ENCODE assay signal across 8 mouse cellular contexts in genomic region chr13:98924897-98925485, GRCm38 (mm10). TPM values are rescaled to one million over a fixed set of nuclear protein-coding genes. Genes with fewer than 3 reads are reported as not detected.
DNase-seq lines count a peak whose midpoint lies in the region; ATAC-seq and TF ChIP-seq lines count a peak whose summit lies in the region.

No protein-coding gene starts in this region.

- no peak for TF ChIP-seq RAD21 in MEL (IDR thresholded peaks at IDR 0.05; ENCODE audit: low read depth, low read length)

- H3K79me2 ChIP-seq in MEL (ENCODE audit: control insufficient read depth, insufficient read depth, low read length, poor library complexity): peaks cover 49% of the 10 kb centered on the region

- H3K4me1 ChIP-seq in MEL (ENCODE audit: control insufficient read depth in 1 of 2, insufficient read depth in 2 of 2, low read length in 2 of 2): peaks cover 0 to 2% of the 10 kb centered on the region in 2 experiments; a peak in 2 of 4 replicates
- H3K4me1 ChIP-seq in forebrain, embryonic 16.5 days (replicated peaks; ENCODE audit: control insufficient read depth, insufficient read depth, low read length): peaks cover 22% of the 10 kb centered on the region
- peaks cover 16% of the 10 kb centered on the region for H3K4me1 ChIP-seq in liver, embryonic 16.5 days (ENCODE audit: control insufficient read depth, low read depth, low read length)

- H3K27ac ChIP-seq in MEL (ENCODE audit: control insufficient read depth, low read depth, low read length): peak overlapping the region; percentile 58
- H3K27ac ChIP-seq in forebrain, embryonic 16.5 days (ENCODE audit: low read length): peak overlapping the region; percentile 98
- H3K27ac ChIP-seq in liver, embryonic 16.5 days (ENCODE audit: low read length): peak overlapping the region; percentile 92

- ATAC-seq in forebrain, embryonic 16.5 days: no peak
- ATAC-seq in liver, embryonic 16.5 days (ENCODE audit: low read depth): no peak

- H3K36me3 ChIP-seq in MEL (ENCODE audit: control insufficient read depth in 1 of 2, insufficient read depth in 2 of 2, low read length in 2 of 2): peaks cover 1 to 8% of the 10 kb centered on the region in 2 experiments; a peak in 3 of 4 replicates
- no peaks in the 10 kb centered on the region for H3K36me3 ChIP-seq in forebrain, embryonic 16.5 days (ENCODE audit: control insufficient read depth, insufficient read depth)
- peaks cover 3% of the 10 kb centered on the region for H3K36me3 ChIP-seq in liver, embryonic 16.5 days (ENCODE audit: control insufficient read depth, insufficient read depth)

- H3K9ac ChIP-seq in MEL (ENCODE audit: control insufficient read depth, low read depth, low read length, poor library complexity, severe bottlenecking): peak overlapping the region; percentile 91
- peak overlapping the region; percentile 100 for H3K9ac ChIP-seq in forebrain, embryonic 16.5 days (replicated peaks; ENCODE audit: low read depth, low read length)
- peak overlapping the region; percentile 98 for H3K9ac ChIP-seq in liver, embryonic 16.5 days (ENCODE audit: low read depth, low read length)

- TF ChIP-seq EP300 in MEL (IDR thresholded peaks at IDR 0.05; ENCODE audit: low read depth in 1 of 2, low read length in 2 of 2): no peak

- no peaks in the 10 kb centered on the region for H3K9me3 ChIP-seq in MEL (replicated peaks; ENCODE audit: insufficient read depth, low read length)
- no peaks in the 10 kb centered on the region for H3K9me3 ChIP-seq in forebrain, embryonic 16.5 days (ENCODE audit: control insufficient read depth, low read length)
- no peaks in the 10 kb centered on the region for H3K9me3 ChIP-seq in liver, embryonic 16.5 days (replicated peaks; ENCODE audit: control insufficient read depth, low read length)

- no peak for TF ChIP-seq POLR2A in MEL (IDR thresholded peaks at IDR 0.05; ENCODE audit: control insufficient read depth in 1 of 2, insufficient read depth in 1 of 2, low read depth in 1 of 2, low read length in 2 of 2, poor library complexity in 1 of 2)

- no peaks in the 10 kb centered on the region for H3K27me3 ChIP-seq in MEL (ENCODE audit: control insufficient read depth in 1 of 2, insufficient read depth in 2 of 2, low read length in 2 of 2)
- H3K27me3 ChIP-seq in forebrain, embryonic 16.5 days (replicated peaks; ENCODE audit: control insufficient read depth, insufficient read depth, low read length): no peaks in the 10 kb centered on the region
- no peaks in the 10 kb centered on the region for H3K27me3 ChIP-seq in liver, embryonic 16.5 days (ENCODE audit: control insufficient read depth, insufficient read depth, low read depth, low read length)

- TF ChIP-seq CTCF in MEL (IDR thresholded peaks at IDR 0.05 in 2 of 3, conservative IDR thresholded peaks at IDR 0.05 in 1 of 3; ENCODE audit: control insufficient read depth in 1 of 3, insufficient read depth in 1 of 3, low read depth in 2 of 3, low read length in 3 of 3, poor library complexity in 1 of 3, severe bottlenecking in 1 of 3): no peak

- H3K4me3 ChIP-seq in MEL (ENCODE audit: control insufficient read depth in 1 of 2, insufficient read depth in 1 of 2, low read depth in 2 of 2, low read length in 2 of 2): peak overlapping the region; percentile 73 to 86
- H3K4me3 ChIP-seq in forebrain, embryonic 16.5 days (replicated peaks; ENCODE audit: low read length): peak overlapping the region; percentile 95
- peak overlapping the region; percentile 98 for H3K4me3 ChIP-seq in liver, embryonic 16.5 days (ENCODE audit: low read depth, low read length)

- peak; percentile 73 for DNase-seq in heart, adult 11 months
- no peak for DNase-seq in heart, postnatal 14 days
- DNase-seq in MEL (ENCODE audit: low read depth, low spot score): peak; percentile 52
- no peak for DNase-seq in spleen, postnatal 36 days (ENCODE audit: low spot score in 2 of 2)
- no peak for DNase-seq in left cerebral cortex, postnatal 4 days
- no peak for DNase-seq in lung, adult 18-20 months

- H3K4me2 ChIP-seq in forebrain, embryonic 16.5 days (ENCODE audit: low read length): peak overlapping the region; percentile 56
- H3K4me2 ChIP-seq in liver, embryonic 16.5 days (ENCODE audit: low read depth, low read length): peak overlapping the region; percentile 93

- intact Hi-C loops in heart, postnatal 14 days (cut with DNase I): loop anchor here (2.0 to 5.0 kb wide), 3 partner anchors 34 to 314 kb away; no protein-coding TSS in a partner anchor
- intact Hi-C loops in left cerebral cortex, postnatal 4 days (cut with DNase I): loop anchor here (5.0 kb wide), 1 partner anchor 177 kb away; no protein-coding TSS in a partner anchor

- WGBS in forebrain, embryonic 16.5 days: 6% methylated on average over 11 of the region's 11 CpGs
- WGBS in liver, embryonic 16.5 days (ENCODE audit: insufficient replicate concordance): 22% methylated on average over 11 of the region's 11 CpGs

TF ChIP-seq in MEL, 35 proteins besides CTCF, POLR2A, EP300 and RAD21:
- TF ChIP-seq ZNF384 (IDR thresholded peaks at IDR 0.05; ENCODE audit: low read depth, low read length) (no peak), TBP (IDR thresholded peaks at IDR 0.05; ENCODE audit: low read depth, low read length) (no peak), MYB (IDR thresholded peaks at IDR 0.05; ENCODE audit: low read depth, low read length) (no peak), ETS1 (IDR thresholded peaks at IDR 0.05; ENCODE audit: low read depth, low read length) (no peak), USF2 (IDR thresholded peaks at IDR 0.05; ENCODE audit: borderline replicate concordance in 1 of 2, insufficient read depth in 1 of 2, low read depth in 1 of 2, low read length in 2 of 2) (no peak), NELFE (IDR thresholded peaks at IDR 0.05; ENCODE audit: low read depth, low read length) (no peak), MXI1 (IDR thresholded peaks at IDR 0.05; ENCODE audit: low read depth, low read length) (no peak), MEF2A (IDR thresholded peaks at IDR 0.05; ENCODE audit: extremely low read depth, insufficient replicate concordance, low read depth, low read length, poor library complexity, severe bottlenecking) (no peak), SMC3 (IDR thresholded peaks at IDR 0.05; ENCODE audit: low read depth, low read length) (no peak), ZKSCAN1 (IDR thresholded peaks at IDR 0.05; ENCODE audit: low read depth, low read length) (no peak), RCOR1 (IDR thresholded peaks at IDR 0.05; ENCODE audit: low read depth, low read length) (no peak), UBTF (IDR thresholded peaks at IDR 0.05; ENCODE audit: borderline replicate concordance, insufficient read depth, low read depth, low read length) (no peak), GABPA (IDR thresholded peaks at IDR 0.05; ENCODE audit: low read depth, low read length) (no peak), ELF1 (IDR thresholded peaks at IDR 0.05; ENCODE audit: low read depth, low read length) (no peak), MAFK (IDR thresholded peaks at IDR 0.05; ENCODE audit: borderline replicate concordance, low read depth, low read length) (no peak)

RNA-seq across cellular contexts. Expression of gene Tnpo1, which starts 1.2 kb away (rescaled TPM):
- total RNA-seq in heart, postnatal 14 days (2021): 10 to 100 TPM; 74.0 to 80.5 TPM
- 123 and 131 TPM in 2 replicates for total RNA-seq in MEL (2012; rRNA removed)
- 10 to 100 TPM; 48.0 to 89.6 TPM for polyA plus RNA-seq in MEL (2012; ENCODE audit: insufficient read depth in 1 of 2, insufficient read length in 2 of 2, low read depth in 1 of 2, low replicate concordance in 2 of 2, missing spikeins in 1 of 2)
- polyA plus RNA-seq in forebrain, embryonic 16.5 days (2015; fragmentation: Nextera tagmentation; extraction: Ambion mirVana): 52.1 and 55.7 TPM in 2 replicates
- polyA plus RNA-seq in liver, embryonic 16.5 days (2015; fragmentation: Nextera tagmentation; extraction: Ambion mirVana): 18.1 and 20.9 TPM in 2 replicates
- 100 to 1,000 TPM in 1 of 2 experiments, 10 to 100 TPM in 1; 98.9 to 122 TPM for total RNA-seq in left cerebral cortex, postnatal 4 days (2021)

RNA-seq across cellular contexts. Expression of gene 1700024P04Rik, which starts 59.4 kb away (rescaled TPM):
- total RNA-seq in heart, postnatal 14 days (2021): not detected
- not detected in 2 replicates for total RNA-seq in MEL (2012; rRNA removed)
- not detected for polyA plus RNA-seq in MEL (2012; ENCODE audit: insufficient read depth in 1 of 2, insufficient read length in 2 of 2, low read depth in 1 of 2, low replicate concordance in 2 of 2, missing spikeins in 1 of 2)
- not detected in 2 replicates for polyA plus RNA-seq in forebrain, embryonic 16.5 days (2015; fragmentation: Nextera tagmentation; extraction: Ambion mirVana)
- not detected in 2 replicates for polyA plus RNA-seq in liver, embryonic 16.5 days (2015; fragmentation: Nextera tagmentation; extraction: Ambion mirVana)
- not detected for total RNA-seq in left cerebral cortex, postnatal 4 days (2021)

Comparison
In these comparisons a context has a peak if more than half of its experiments do, and no peak if none do; other contexts are left out.
1. DNase-seq: peak in heart, adult 11 months (single experiment) and MEL (single experiment); none in heart, postnatal 14 days (0 of 2), spleen, postnatal 36 days (0 of 2), left cerebral cortex, postnatal 4 days (single experiment) and lung, adult 18-20 months (0 of 2).
2. Peak in every context shown above with its lines, with median percentiles within 50 percentile points of each other: H3K27ac ChIP-seq, H3K4me3 ChIP-seq and H3K9ac ChIP-seq.